Mouse (Mus musculus) thymus, postnatal 25 days (tissue): ENCODE data around the gene Olfr819.
"Not testable (repeated sequence)": the region's sequence is repeated elsewhere in the genome, so short reads cannot be mapped to it uniquely, and the experiment has no call there.

Experiments used
- DNase-seq: peaks from one replicate; pipeline ENCODE4 v3.0.0; 2022

Olfr819 gene

DNA sequence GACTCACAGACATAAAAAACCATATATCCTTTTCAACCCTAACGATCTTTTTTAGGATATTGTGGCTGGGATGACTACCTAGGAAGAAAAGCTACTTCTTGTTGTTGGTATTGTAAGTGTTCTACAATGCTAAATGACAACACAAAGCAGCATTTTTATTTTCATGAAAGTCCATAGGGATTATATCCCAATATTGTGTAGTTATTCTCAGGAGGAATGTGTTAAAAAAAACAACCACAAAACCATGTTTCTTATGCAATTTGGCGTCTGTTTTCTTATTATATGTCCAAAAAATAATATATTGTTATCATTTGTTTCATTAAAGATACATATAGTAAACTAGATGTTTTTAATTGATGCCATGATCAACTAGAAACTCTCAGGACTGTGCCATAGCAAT lies at the start of gene Olfr819:
Gene Olfr819, minus strand, starts transcription at position 101 of the 400 bp plus-strand sequence.
- not testable (repeated sequence) for DNase-seq

- DNase-seq, result no peak
These were observed 45.3 kb upstream of the Olfr819 start, which contains the start of gene Olfr820 for GRCm38 (mm10) chr10:130012321-130012720. TSS of gene Olfr820 (plus strand) at chr10:130012621.

GRCm38 (mm10) chr10:130005366-130005765 lies 38.3 kb upstream of the Olfr819 start:
- not testable (repeated sequence) for DNase-seq

DNA sequence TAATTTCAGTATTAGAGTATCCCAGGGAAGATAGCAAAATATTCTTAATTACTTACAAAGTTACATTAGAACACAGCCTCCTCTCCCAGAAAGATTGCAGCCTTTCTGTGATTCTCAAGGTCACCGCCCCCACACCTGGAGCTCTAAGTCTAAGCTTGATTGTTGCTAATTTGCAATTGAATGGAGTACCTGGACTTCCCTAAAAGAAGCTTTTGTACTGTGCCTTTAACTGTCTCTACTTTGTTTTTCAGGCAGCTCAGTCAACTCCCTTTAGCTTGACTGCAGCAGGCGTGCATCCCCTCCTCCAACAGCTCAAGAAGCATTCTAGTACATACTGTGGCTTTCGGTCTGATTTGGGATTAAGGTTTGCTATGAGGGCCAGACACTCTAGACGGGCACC lies 37.0 kb upstream of the Olfr819 start:
- not testable (repeated sequence) for DNase-seq

GRCm38 (mm10) chr10:129984962-129985361 lies 17.9 kb upstream of the Olfr819 start, which contains the start of gene Gm10310:
TSS of gene Gm10310 (minus strand) at chr10:129985062.
- not testable (repeated sequence) for DNase-seq

- not testable (repeated sequence) for DNase-seq
These were observed 14.8 kb upstream of the Olfr819 start for GRCm38 (mm10) chr10:129981867-129982266.

GRCm38 (mm10) chr10:129976040-129976439 lies 9.0 kb upstream of the Olfr819 start, which contains the start of gene Olfr247:
TSS of gene Olfr247 (minus strand) at chr10:129976140.
- not testable (repeated sequence) for DNase-seq

- not testable (repeated sequence) for DNase-seq
These were observed 5.9 kb upstream of the Olfr819 start for GRCm38 (mm10) chr10:129972994-129973393.

DNA sequence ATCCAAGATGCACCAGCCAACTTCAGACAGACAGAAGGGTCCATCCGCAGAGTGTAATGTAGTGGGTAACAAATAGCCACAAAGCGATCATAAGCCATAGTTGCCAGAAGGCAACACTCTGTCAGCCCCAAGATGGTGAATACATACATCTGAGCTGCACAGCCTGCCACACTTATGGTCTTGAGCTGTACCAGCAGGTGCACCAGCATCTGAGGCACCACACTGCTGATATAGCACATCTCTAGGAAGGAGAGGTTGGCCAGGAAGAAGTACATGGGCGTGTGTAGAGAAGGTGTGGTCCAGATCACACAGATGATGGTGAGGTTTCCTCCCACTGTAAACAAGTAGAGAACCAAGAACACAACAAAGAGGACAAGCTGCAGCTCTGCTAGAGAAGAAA lies 834 bp downstream of the Olfr819 start:
- DNase-seq, result not testable (repeated sequence)

DNA sequence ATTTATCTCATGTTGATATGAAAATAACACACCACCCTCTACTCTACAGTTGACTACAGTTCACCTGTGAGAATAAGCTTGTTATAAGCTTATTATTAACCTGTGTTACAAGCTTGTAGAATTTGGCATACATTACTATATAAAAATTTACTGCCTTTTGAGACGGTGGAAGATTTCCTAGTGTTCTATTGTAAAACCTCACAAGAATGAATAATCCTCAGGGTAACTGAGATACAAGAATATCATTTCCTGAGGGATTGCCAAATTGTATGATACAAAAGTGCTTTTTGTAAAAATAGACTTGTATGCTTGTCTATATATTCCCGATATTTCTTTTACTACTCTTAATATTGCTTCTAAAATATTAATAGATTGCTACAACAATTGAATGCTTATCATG lies 18.1 kb downstream of the Olfr819 start, which contains the start of gene Olfr818:
Gene Olfr818, minus strand, starts transcription at position 101 of the 400 bp plus-strand sequence.
- DNase-seq, result no peak

DNA sequence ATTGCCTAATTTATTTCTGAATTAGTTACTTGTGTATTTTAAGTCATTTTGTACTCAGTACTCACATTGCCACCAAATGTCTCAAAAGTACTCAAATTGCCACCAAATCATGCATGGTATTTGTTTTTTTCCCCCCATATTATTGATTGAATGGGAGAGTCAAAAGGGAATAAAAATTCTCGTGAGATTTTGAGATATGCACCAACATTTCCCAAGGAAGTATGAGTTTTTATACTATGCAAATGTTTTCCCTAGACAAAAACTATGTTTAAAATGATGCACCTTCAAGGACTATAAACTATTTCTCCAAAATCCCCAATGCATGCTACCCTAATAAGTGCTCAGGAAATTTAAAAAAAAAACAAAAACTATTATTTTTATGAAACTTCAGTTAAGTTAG lies 51.6 kb downstream of the Olfr819 start, which contains the start of gene Olfr816:
Gene Olfr816, minus strand, starts transcription at position 101 of the 400 bp plus-strand sequence.
- no peak for DNase-seq
